Mouse (Mus musculus): Measurements from ENCODE around the gene Carm1. TPM values are rescaled to one million over a fixed set of nuclear protein-coding genes. Genes with fewer than 3 reads are reported as not detected.

Carm1 gene
- total RNA-seq, 2 experiments from 2014 or later, result 35.7 to 51.5 TPM

Other genes with a start within 250 kb of the Carm1 start
- 0.58 TPM in 1 of 2 replicates, not detected in the other for gene Ap1m2, start 234.6 kb upstream of the Carm1 start, total RNA-seq (2015; ENCODE audit: low replicate concordance)
- gene Ap1m2, start 234.6 kb upstream of the Carm1 start, total RNA-seq (2017; ENCODE audit: low replicate concordance), result not detected in 2 replicates
- gene Slc44a2, start 226.2 kb upstream of the Carm1 start, total RNA-seq (2015; ENCODE audit: low replicate concordance), result 10.6 and 17.1 TPM in 2 replicates
- 11.7 and 14.5 TPM in 2 replicates for gene Slc44a2, start 226.2 kb upstream of the Carm1 start, total RNA-seq (2017; ENCODE audit: low replicate concordance)
- 12.5 and 15.2 TPM in 2 replicates for gene Ilf3, start 179.0 kb upstream of the Carm1 start, total RNA-seq (2015; ENCODE audit: low replicate concordance)
- 14.2 and 16.5 TPM in 2 replicates for gene Ilf3, start 179.0 kb upstream of the Carm1 start, total RNA-seq (2017; ENCODE audit: low replicate concordance)
- 1.7 and 8.8 TPM in 2 replicates for gene Qtrt1, start 135.1 kb upstream of the Carm1 start, total RNA-seq (2015; ENCODE audit: low replicate concordance)
- gene Qtrt1, start 135.1 kb upstream of the Carm1 start, total RNA-seq (2017; ENCODE audit: low replicate concordance), result 1.4 and 5.1 TPM in 2 replicates
- gene Dnm2, start 122.0 kb upstream of the Carm1 start, total RNA-seq (2015; ENCODE audit: low replicate concordance), result 40.5 and 46.4 TPM in 2 replicates
- 72.2 and 100 TPM in 2 replicates for gene Dnm2, start 122.0 kb upstream of the Carm1 start, total RNA-seq (2017; ENCODE audit: low replicate concordance)
- 2.1 and 3.6 TPM in 2 replicates for gene Tmed1, start 36.6 kb upstream of the Carm1 start, total RNA-seq (2015; ENCODE audit: low replicate concordance)
- gene Tmed1, start 36.6 kb upstream of the Carm1 start, total RNA-seq (2017; ENCODE audit: low replicate concordance), result 0.85 and 5.9 TPM in 2 replicates
- 37.3 and 39.5 TPM in 2 replicates for gene AB124611, start 20.7 kb upstream of the Carm1 start, total RNA-seq (2015; ENCODE audit: low replicate concordance)
- gene AB124611, start 20.7 kb upstream of the Carm1 start, total RNA-seq (2017; ENCODE audit: low replicate concordance), result 39.3 and 42.3 TPM in 2 replicates
- gene Timm29, start 45.8 kb downstream of the Carm1 start, total RNA-seq (2015; ENCODE audit: low replicate concordance), result 11.1 and 16.7 TPM in 2 replicates
- gene Timm29, start 45.8 kb downstream of the Carm1 start, total RNA-seq (2017; ENCODE audit: low replicate concordance), result 16.2 and 17.0 TPM in 2 replicates
- 1.3 and 2.3 TPM in 2 replicates for gene Yipf2, start 45.9 kb downstream of the Carm1 start, total RNA-seq (2015; ENCODE audit: low replicate concordance)
- 2.6 and 5.7 TPM in 2 replicates for gene Yipf2, start 45.9 kb downstream of the Carm1 start, total RNA-seq (2017; ENCODE audit: low replicate concordance)
- gene Smarca4, start 69.3 kb downstream of the Carm1 start, total RNA-seq (2015; ENCODE audit: low replicate concordance), result 18.4 and 19.6 TPM in 2 replicates
- gene Smarca4, start 69.3 kb downstream of the Carm1 start, total RNA-seq (2017; ENCODE audit: low replicate concordance), result 25.8 and 33.6 TPM in 2 replicates
- 2.5 and 6.9 TPM in 2 replicates for gene Ldlr, start 176.6 kb downstream of the Carm1 start, total RNA-seq (2015; ENCODE audit: low replicate concordance)
- gene Ldlr, start 176.6 kb downstream of the Carm1 start, total RNA-seq (2017; ENCODE audit: low replicate concordance), result 3.7 and 5.4 TPM in 2 replicates
- 28.0 and 63.8 TPM in 2 replicates for gene Spc24, start 213.4 kb downstream of the Carm1 start, total RNA-seq (2015; ENCODE audit: low replicate concordance)
- 23.6 and 31.9 TPM in 2 replicates for gene Spc24, start 213.4 kb downstream of the Carm1 start, total RNA-seq (2017; ENCODE audit: low replicate concordance)